ENCODE assay signal across 24 mouse cellular contexts in the genomic region with DNA sequence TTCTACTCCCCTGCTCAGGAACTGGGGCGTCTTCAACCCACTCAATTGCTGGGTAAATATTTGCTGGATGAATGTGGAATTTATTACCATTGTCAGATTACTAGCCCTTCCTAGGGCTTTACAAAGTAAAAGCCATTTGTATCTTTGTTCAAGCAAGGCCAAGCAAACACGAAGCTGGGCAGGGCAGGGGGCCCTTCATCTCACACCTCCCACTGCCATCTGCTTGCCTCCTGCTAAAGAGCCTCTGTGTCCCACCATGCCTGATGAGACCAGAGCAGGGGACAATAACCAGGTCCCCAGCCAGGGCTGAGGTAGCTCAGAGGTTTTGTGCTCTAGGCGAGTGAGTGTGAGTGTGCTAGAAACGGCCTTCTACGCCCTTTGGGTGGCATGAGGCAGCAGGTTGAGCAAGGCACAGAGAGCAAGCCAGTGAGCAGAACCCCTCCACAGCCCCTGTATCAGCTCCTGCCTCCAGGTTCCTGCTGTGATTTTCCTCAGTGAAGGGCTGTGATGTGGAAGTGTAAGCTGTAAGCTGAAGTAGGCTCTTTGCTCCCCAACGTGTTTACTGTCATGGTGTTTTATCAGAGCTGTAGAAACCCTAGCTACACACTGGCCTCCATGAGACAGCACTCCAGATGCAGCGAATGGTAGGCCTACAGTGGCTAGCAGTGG. TPM values are rescaled to one million over a fixed set of nuclear protein-coding genes. Genes with fewer than 3 reads are reported as not detected.
"Had no signal": no experiment of that assay in that cellular context is flagged by ENCODE, and none has a peak within 500 bp of the region (broad histone marks: within the 10 kb centered on the region; RNA-seq: fewer than 3 reads in every experiment).

No protein-coding gene starts in this region.

- H3K27ac ChIP-seq: kidney, postnatal 0 days; limb, embryonic 12.5 days; limb, embryonic 15.5 days; liver, embryonic 14.5 days; macrophage; midbrain, embryonic 12.5 days; neural tube, embryonic 13.5 days had no signal

- DNase-seq: kidney, postnatal 36 days; left cerebral cortex, postnatal 4 days; liver, postnatal 0 days; lung, embryonic 14.5 days; thymus, adult 2 months; thymus, postnatal 14 days; thymus, postnatal 4 days had no signal

- H3K36me3 ChIP-seq: limb, embryonic 12.5 days; limb, embryonic 15.5 days; midbrain, embryonic 12.5 days; neural tube, embryonic 13.5 days had no signal

- ATAC-seq: inflammation-experienced regulatory T-cells, adult 6 months; liver, postnatal 0 days; lung, postnatal 0 days; midbrain, embryonic 16.5 days had no signal

- H3K9me3 ChIP-seq: limb, embryonic 12.5 days; limb, embryonic 15.5 days; midbrain, embryonic 12.5 days; neural tube, embryonic 13.5 days had no signal

- H3K27me3 ChIP-seq: limb, embryonic 12.5 days; limb, embryonic 15.5 days; neural tube, embryonic 13.5 days had no signal

- H3K4me2 ChIP-seq: limb, embryonic 12.5 days; limb, embryonic 15.5 days; liver, embryonic 11.5 days; lung, embryonic 14.5 days; midbrain, embryonic 12.5 days; neural tube, embryonic 13.5 days had no signal

- H3K4me3 ChIP-seq: limb, embryonic 12.5 days; limb, embryonic 15.5 days; midbrain, embryonic 12.5 days; myocyte; neural tube, embryonic 13.5 days had no signal

- H3K9ac ChIP-seq: limb, embryonic 12.5 days; limb, embryonic 15.5 days; liver, embryonic 14.5 days; liver, postnatal 0 days; lung, embryonic 14.5 days; midbrain, embryonic 12.5 days; neural tube, embryonic 13.5 days had no signal

- H3K4me1 ChIP-seq: limb, embryonic 12.5 days had no signal

RNA-seq across cellular contexts. Expression of a gene that starts 6.1 kb away (rescaled TPM):
- total RNA-seq: megakaryocyte-erythroid progenitor cell, adult 5-6 weeks; monocyte, adult 5-6 weeks; neutrophil, adult 5-6 weeks had no signal
- polyA plus RNA-seq: inflammation-experienced regulatory T-cells, adult 6 months; liver, embryonic 14.5 days; liver, postnatal 0 days; macrophage had no signal

RNA-seq across cellular contexts. Expression of a gene that starts 11.6 kb away (rescaled TPM):
- total RNA-seq: left cerebral cortex, postnatal 4 days; megakaryocyte-erythroid progenitor cell, adult 5-6 weeks; monocyte, adult 5-6 weeks had no signal
- polyA plus RNA-seq: inflammation-experienced regulatory T-cells, adult 6 months; kidney, adult 2 months; liver, embryonic 14.5 days; liver, postnatal 0 days; macrophage; spleen, adult 2 months had no signal

RNA-seq across cellular contexts. Expression of a gene that starts 16.4 kb away (rescaled TPM):
- total RNA-seq: megakaryocyte-erythroid progenitor cell, adult 5-6 weeks; monocyte, adult 5-6 weeks had no signal
- polyA plus RNA-seq: lung, embryonic 14.5 days; macrophage had no signal

RNA-seq across cellular contexts. Expression of a gene that starts 21.9 kb away (rescaled TPM):
- total RNA-seq: megakaryocyte-erythroid progenitor cell, adult 5-6 weeks; monocyte, adult 5-6 weeks; neutrophil, adult 5-6 weeks had no signal
